Mouse (Mus musculus): ENCODE measurements around the gene Glb1l. TPM values are rescaled to one million over a fixed set of nuclear protein-coding genes. Genes with fewer than 3 reads are reported as not detected.

The Glb1l gene
- polyA plus RNA-seq (2016; fragmentation: Nextera tagmentation; extraction: Ambion mirVana) = 14.8 and 16.0 TPM in 2 replicates

DNA sequence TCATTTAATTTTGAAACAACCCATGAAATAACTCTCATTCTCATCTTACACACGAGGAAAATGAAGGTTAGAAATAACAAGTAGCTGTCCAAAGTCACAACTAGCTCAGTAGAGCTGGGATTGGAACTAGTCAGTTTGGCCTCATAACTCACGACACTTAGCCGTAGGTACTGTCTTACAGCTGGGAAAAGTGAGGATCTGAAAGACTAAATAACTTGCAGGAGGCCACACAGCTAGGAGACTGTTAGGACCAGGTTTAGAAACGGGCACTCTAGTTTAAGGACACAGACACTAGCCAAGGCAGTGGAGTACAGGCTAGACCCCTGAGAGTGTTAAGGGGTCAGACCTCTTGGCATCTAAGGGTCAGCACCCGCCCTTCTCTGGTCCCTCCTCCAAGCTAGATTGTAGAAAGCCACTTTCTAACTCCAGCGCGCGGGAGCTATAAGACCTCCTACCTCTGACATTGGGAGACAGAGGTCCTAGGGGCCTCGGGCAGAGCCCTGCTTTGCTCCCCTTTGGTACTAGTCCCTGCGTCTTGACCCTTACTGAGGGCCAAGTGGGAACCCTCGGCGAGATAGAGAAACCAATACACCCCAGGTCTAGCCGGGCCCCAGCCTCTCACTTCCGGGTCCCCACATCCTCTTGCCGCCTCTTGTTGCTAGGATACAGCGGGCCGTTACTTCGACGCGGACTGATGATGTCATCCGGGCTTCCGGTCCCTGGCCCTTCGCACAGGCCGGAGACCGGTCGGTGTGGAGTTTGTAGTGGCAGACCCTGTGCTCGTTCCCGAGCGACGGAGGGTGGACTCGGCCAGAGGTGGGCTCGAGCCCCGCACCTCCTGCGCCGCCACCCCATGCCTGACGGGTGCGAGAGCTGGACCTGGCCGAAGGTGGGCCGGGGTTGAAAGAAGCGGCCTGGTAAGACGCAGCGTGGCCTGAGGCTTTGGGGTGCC lies at the start of gene Glb1l, which contains the start of gene Stk16:
TSS of gene Glb1l (minus strand) at position 678 of the 952 bp plus-strand sequence.
TSS of gene Stk16 (plus strand) at position 703 of the 952 bp plus-strand sequence.
- Histone ChIP-seq H3K4me3 (peak within 1 kb of the TSS; percentile 98), H3K27me3 (ENCODE audit: low read depth, poor library complexity, severe bottlenecking) (peaks cover 8% of the 10 kb centered on the region), H3K27ac (replicated peaks) (peak within 1 kb of the TSS; percentile 92), H3K4me1 (peaks cover 44% of the 10 kb centered on the region), H3K9me3 (replicated peaks) (no peaks in the 10 kb centered on the region), H3K36me3 (peaks cover 38% of the 10 kb centered on the region)
- 6% methylated on average over 42 of the region's 42 CpGs for WGBS
- peak; percentile 97 for DNase-seq (ENCODE audit: low spot score)

DNA sequence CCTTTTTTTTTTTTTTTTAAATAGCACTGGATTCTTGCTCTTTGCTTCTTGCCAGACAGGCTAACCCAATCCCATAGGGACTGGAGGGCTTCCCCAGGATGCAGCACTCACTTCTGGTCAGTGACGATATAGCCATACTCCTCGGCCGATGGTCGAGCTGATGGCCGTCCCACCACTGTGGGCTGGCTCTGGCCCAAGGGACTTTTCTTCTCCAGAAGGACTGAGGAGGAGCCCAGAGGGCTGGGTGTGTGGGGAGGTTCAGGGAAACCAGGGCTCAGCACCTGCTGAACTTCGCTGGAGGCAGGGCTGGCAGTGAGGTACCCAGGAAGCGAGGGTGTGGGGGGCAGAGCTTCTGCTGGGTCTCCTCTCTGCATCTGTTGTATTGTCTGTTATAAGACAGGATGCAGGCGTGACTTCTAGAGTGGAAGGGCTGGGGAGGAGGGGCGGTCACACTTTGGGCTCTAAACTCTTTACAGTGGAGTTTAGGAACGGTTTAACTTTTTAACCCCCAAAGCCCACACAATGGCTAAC lies 45.0 kb upstream of the Glb1l start:
- no peaks in the 10 kb centered on the region for H3K36me3 ChIP-seq
- 72% methylated on average over 10 of the region's 10 CpGs for WGBS
- no peak for DNase-seq (ENCODE audit: low spot score)

DNA sequence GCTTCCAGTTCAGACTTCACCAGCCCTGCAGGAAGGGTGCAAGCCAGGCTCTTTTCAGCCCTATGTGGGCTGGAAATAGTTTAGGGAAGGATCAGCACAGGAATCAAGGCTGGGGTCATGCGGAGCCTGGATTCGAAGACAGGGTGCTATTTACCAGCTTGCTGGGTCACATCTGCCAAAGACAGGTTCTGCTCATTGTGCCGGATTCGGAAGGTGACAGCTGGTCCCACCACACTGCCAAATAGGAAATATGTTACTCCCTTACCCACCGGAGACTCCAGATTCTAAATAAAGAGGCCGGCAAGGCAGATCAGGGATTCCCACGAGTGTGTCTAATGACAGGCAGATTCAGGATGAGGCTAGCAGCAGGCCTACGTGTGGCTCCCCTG lies 44.0 kb upstream of the Glb1l start:
- peaks cover 11% of the 10 kb centered on the region for H3K4me1 ChIP-seq
- 76% methylated on average over 8 of the region's 8 CpGs for WGBS
- DNase-seq (ENCODE audit: low spot score) = no peak

More for the DNA sequence above, 45.0 kb upstream of the Glb1l start:
- Histone ChIP-seq H3K9me3 (replicated peaks) (no peaks in the 10 kb centered on the region), H3K4me1 (peaks cover 11% of the 10 kb centered on the region), H3K27me3 (ENCODE audit: low read depth, poor library complexity, severe bottlenecking) (peaks cover 20% of the 10 kb centered on the region), H3K4me3 (no peak overlapping the region), H3K27ac (replicated peaks) (no peak overlapping the region)

DNA sequence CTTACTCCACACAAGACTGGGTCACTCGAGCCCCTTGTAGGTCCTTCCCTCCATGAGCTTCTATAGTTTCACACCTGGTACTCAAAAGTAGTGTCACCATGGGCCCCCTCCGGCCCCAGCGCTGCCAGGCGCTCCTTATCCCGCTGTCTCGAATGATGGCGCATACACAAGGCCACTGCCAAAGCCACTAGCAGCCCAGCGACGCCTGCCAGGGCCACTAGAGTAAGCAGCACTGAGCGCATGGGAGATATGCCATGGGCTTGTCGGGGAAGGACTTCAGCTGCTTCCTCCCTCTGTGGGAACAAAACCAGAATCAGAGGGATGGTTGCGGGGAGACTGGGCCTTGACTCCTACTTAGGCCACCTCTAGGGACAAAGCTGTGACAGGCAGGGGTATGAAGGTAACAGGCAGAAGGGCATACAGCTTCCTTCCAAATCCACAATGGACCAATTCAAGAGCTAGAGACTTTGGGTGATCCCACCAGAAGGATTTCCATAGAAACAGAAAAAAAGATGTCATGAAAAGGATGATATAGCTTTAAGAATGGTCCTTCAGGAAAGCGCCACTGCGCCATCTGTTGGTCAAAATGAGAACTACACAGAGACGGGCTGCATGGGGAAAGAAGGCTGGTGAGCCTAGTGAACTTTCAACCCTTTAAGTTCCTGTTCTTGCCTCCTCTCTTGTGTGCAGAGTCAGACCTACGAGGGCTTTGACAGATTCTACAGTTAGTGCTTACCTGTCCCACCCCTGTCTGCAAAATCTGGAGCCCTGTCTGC lies 43.4 kb upstream of the Glb1l start:
- Histone ChIP-seq H3K4me1 (peaks cover 11% of the 10 kb centered on the region), H3K9me3 (replicated peaks) (no peaks in the 10 kb centered on the region), H3K36me3 (no peaks in the 10 kb centered on the region), H3K27me3 (ENCODE audit: low read depth, poor library complexity, severe bottlenecking) (peaks cover 20% of the 10 kb centered on the region), H3K27ac (replicated peaks) (0 out of 2 replicates have a peak overlapping the region, but pooled peaks have one; percentile 33), H3K4me3 (no peak overlapping the region)
- DNase-seq (ENCODE audit: low spot score) = peak; percentile 75
- WGBS = 64% methylated on average over 16 of the region's 16 CpGs

More for the DNA sequence above, 44.0 kb upstream of the Glb1l start:
- peaks cover 20% of the 10 kb centered on the region for H3K27me3 ChIP-seq (ENCODE audit: low read depth, poor library complexity, severe bottlenecking)
- no peaks in the 10 kb centered on the region for H3K9me3 ChIP-seq (replicated peaks)
- H3K4me3 ChIP-seq = no peak overlapping the region
- no peaks in the 10 kb centered on the region for H3K36me3 ChIP-seq
- H3K27ac ChIP-seq (replicated peaks) = no peak overlapping the region

DNA sequence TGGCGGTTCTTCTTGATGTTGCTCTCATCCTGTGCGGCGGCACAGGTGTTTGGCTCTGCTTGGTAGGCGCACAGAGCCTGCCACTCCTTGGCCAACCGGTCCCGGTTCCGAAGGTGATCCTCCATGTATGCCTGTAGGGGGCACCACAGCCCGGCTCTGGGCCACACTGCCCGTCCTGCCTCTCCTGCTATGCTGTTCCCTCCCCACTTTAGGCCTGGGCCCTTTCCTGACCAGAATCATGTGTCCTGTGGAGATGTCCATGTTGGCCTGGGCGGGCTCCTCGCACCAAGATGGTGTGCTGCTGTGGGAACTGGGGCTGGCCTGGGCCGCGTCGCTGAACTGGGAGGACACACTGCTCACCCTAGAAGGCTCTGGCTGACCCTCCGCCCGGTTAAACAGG lies 42.4 kb upstream of the Glb1l start:
- DNase-seq (ENCODE audit: low spot score) = no peak
- WGBS = 72% methylated on average over 16 of the region's 16 CpGs

DNA sequence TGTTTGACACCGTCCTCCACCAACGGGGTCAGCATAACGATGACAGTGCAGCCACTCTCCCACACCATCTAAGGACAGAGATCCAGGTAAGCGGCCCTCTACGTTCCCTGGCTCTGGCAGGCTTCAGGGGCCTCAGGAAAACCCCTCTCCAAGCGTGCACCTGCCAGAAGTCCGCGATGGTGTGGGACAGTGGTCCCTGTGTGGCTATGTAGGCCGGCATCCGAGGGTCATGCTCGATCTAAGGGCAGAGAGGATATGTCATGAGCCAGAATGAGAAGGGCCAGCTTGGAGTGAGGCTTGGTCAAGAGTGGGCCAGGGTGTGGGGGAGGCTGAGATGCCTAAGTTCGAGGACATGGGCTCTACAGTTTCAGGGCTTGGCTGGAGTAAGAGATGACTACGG lies 41.7 kb upstream of the Glb1l start:
- no peak overlapping the region for H3K27ac ChIP-seq (replicated peaks)
- H3K4me3 ChIP-seq = no peak overlapping the region
- H3K36me3 ChIP-seq = no peaks in the 10 kb centered on the region
- peaks cover 24% of the 10 kb centered on the region for H3K4me1 ChIP-seq
- no peaks in the 10 kb centered on the region for H3K9me3 ChIP-seq (replicated peaks)
- peaks cover 16% of the 10 kb centered on the region for H3K27me3 ChIP-seq (ENCODE audit: low read depth, poor library complexity, severe bottlenecking)
- no peak for DNase-seq (ENCODE audit: low spot score)
- WGBS = 76% methylated on average over 13 of the region's 13 CpGs

More for the DNA sequence above, 42.4 kb upstream of the Glb1l start:
- Histone ChIP-seq H3K36me3 (no peaks in the 10 kb centered on the region), H3K9me3 (replicated peaks) (no peaks in the 10 kb centered on the region), H3K27me3 (ENCODE audit: low read depth, poor library complexity, severe bottlenecking) (peaks cover 16% of the 10 kb centered on the region), H3K4me1 (peaks cover 17% of the 10 kb centered on the region), H3K27ac (replicated peaks) (no peak overlapping the region), H3K4me3 (no peak overlapping the region)

DNA sequence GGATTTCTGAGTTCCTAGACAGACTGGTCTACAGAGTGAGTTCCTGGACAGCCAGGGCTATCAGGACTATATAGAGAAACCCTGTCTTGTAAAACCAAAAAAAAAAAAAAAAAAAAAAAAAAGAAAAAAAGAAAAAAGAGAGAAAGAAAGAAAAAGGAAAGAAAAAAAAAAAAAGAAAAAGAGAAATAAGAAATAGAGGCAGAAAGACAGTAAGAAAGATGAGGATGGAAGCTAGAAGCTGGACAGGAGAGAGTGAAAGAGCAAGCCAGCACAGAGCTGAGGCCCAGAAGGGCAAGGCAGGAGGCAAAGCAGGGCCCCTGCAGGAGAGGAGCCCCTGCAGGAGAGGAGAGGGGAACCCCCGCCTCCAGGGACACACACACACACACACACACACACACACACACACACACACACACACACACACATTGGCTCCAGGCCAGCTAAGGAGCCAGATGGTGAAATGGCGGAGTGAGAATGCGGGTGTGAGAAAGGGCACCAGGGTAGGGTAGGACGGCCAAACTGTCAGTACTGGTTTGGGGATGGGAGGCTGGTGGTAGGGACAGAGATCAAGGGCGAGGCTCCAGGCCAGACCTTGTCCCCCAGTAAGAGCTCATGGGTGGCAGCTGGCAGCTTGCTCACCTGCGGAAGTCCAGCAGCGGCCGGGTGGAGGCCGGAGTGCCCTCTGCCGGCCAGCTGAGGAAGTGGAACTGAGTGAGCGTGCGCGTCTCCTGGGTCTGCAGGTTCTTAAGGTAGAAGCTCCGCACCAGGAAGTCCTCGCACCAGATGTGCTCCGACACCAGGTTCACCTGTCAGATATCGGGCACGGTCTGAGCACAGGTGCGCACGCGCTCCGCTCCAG lies 40.7 kb upstream of the Glb1l start:
- Histone ChIP-seq H3K9me3 (replicated peaks) (no peaks in the 10 kb centered on the region), H3K27ac (replicated peaks) (no peak overlapping the region), H3K4me1 (peaks cover 27% of the 10 kb centered on the region), H3K36me3 (no peaks in the 10 kb centered on the region), H3K4me3 (peak overlapping the region; percentile 38), H3K27me3 (ENCODE audit: low read depth, poor library complexity, severe bottlenecking) (peaks cover 16% of the 10 kb centered on the region)
- peak; percentile 76 for DNase-seq (ENCODE audit: low spot score)
- WGBS = 8% methylated on average over 21 of the region's 22 CpGs

DNA sequence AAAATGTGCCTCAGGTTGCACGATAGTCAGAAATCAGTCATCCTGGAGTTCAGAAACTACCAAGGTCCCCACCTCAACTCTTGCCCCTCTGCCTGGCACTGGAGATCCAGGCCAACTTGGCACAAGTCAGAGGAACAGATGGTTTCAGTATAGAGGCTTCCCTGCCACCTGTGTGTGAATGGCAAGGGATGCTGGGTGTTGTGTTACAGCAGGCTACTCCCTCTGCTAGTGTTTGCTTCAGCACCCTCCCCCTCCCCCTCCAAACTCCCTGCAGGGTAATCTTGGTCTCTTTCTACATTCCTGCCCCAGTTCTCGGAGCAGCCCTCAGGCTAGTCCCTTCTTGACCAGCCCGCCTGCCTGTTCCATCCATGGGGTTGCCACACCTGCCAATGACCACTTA lies 39.9 kb upstream of the Glb1l start:
- H3K4me1 ChIP-seq = peaks cover 27% of the 10 kb centered on the region
- H3K36me3 ChIP-seq = no peaks in the 10 kb centered on the region
- H3K4me3 ChIP-seq = no peak overlapping the region
- H3K9me3 ChIP-seq (replicated peaks) = no peaks in the 10 kb centered on the region
- peaks cover 16% of the 10 kb centered on the region for H3K27me3 ChIP-seq (ENCODE audit: low read depth, poor library complexity, severe bottlenecking)
- no peak for DNase-seq (ENCODE audit: low spot score)
- H3K27ac ChIP-seq (replicated peaks) = no peak overlapping the region
- 54% methylated on average over 3 of the region's 3 CpGs for WGBS

DNA sequence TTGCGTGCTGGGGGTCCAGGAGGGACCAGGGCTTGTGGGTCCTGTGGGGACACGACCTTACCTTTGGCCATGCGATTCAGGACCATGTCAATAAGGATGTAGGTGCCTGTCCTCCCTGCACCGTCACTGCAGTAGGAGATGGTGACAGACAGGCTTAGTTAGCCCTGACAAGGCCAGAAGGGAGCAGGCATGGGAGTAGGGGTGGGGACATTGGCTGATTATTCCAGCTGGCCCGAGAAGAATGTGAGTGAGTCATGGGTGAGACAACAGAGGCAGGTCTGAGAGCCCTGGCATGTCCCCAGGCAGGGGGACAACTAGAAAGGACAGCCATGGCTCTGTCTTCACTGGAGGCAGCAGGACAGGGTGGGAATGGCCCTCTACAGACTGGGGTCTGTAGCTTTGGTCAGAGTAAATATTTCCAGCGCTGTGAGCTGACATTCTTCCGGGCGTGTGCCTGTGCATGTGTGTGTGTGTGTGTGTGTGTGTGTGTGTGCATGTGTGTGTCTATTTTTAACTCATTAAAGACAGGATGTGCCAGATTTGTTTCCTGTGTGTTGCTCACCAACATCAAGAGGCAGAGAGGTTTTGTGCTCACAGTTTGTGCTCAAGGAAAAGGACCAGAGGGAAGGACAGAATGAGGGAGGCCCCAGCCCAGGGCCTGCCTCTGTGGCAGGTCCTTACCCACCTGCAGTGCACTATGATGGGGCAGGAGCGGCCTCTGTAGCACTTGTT lies 37.6 kb upstream of the Glb1l start:
- no peak for DNase-seq (ENCODE audit: low spot score)
- peaks cover 29% of the 10 kb centered on the region for H3K4me1 ChIP-seq
- H3K27me3 ChIP-seq (ENCODE audit: low read depth, poor library complexity, severe bottlenecking) = peaks cover 14% of the 10 kb centered on the region
- H3K9me3 ChIP-seq (replicated peaks) = no peaks in the 10 kb centered on the region
- peaks cover 9% of the 10 kb centered on the region for H3K36me3 ChIP-seq
- 0 out of 2 replicates have a peak overlapping the region, but pooled peaks have one; percentile 10 for H3K27ac ChIP-seq (replicated peaks)
- H3K4me3 ChIP-seq = no peak overlapping the region
- WGBS = 67% methylated on average over 9 of the region's 9 CpGs

DNA sequence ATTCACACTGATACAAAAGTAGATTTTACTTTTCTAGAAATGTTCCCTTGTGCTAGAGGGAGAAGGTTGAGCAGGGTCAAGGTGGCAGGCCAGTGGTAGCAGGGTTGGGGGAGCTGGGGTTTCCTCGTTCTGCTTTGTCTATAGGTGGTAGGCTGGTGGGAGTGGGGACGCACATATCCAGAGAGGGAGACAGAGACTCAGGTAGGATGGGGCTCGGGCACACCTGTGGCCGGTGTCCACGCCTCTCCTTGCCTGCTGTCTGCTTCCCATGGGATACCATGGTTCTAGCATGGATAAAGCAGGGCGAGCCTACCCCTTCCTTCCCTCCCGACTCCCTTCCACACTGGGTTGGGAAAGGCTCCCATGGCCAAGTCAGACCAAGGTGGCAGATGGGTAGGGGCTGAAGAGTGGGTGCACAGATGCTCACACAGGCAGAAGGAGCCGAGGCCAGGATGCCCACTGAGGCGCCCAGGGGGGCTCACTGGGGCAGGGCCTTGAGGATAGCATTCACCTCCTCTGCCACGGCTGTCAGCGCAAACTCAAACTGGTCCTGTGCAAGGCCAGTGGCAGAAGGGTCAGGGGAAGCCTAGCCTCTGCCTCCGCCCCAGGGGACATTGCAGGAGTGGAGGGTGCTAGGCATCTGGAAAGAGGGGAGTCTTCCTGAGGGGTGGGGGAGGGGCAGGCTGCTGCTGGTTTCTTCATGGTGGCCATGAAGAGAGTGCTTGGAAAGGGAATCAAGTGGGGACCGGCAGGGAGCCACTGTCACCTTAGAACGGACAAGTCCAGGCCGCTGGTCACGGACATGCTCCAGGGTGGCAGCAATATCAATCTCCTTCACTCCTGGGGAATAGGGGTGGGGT lies 36.7 kb upstream of the Glb1l start:
- Histone ChIP-seq H3K9me3 (replicated peaks) (no peaks in the 10 kb centered on the region), H3K4me3 (no peak overlapping the region), H3K27ac (replicated peaks) (peak overlapping the region; percentile 10; the same call in 1 of the 2 replicates), H3K4me1 (peaks cover 29% of the 10 kb centered on the region), H3K27me3 (ENCODE audit: low read depth, poor library complexity, severe bottlenecking) (peaks cover 5% of the 10 kb centered on the region), H3K36me3 (peaks cover 12% of the 10 kb centered on the region)
- no peak for DNase-seq (ENCODE audit: low spot score)
- 77% methylated on average over 16 of the region's 16 CpGs for WGBS

DNA sequence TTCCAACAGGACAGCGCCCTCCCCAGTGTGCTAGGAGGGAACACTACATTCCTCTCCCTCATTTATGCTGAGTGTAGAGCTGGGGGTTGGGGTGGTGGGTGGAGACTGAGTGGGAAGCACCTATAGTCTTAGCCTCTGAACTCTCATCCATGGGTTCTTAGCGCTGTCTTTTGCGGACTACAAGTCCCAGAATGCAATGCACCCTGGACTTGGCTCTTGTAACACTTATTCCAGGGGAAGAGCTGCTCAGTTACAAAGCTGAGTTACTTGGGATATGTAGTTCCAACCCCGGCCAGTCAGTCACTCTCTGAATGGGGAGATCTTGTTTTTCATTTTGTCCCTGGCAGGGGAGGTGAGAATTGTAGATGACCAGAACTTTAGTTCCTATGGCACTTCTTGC lies 34.2 kb upstream of the Glb1l start:
- Histone ChIP-seq H3K4me3 (no peak overlapping the region), H3K36me3 (peaks cover 28% of the 10 kb centered on the region), H3K27me3 (ENCODE audit: low read depth, poor library complexity, severe bottlenecking) (no peaks in the 10 kb centered on the region), H3K4me1 (peaks cover 20% of the 10 kb centered on the region), H3K9me3 (replicated peaks) (no peaks in the 10 kb centered on the region), H3K27ac (replicated peaks) (no peak overlapping the region)
- 11% methylated on average over 4 of the region's 4 CpGs for WGBS
- DNase-seq (ENCODE audit: low spot score) = no peak

All from midbrain, embryonic 10.5 days (tissue).